Mouse (Mus musculus) hindbrain, embryonic 12.5 days (tissue): ENCODE data around the gene Ldah. TPM values are rescaled to one million over a fixed set of nuclear protein-coding genes. Genes with fewer than 3 reads are reported as not detected.

Source experiments
- ATAC-seq: fragments of 200-750 bp; cut with Nextera tagmentation; 2 replicates; pipeline ENCODE4 v1.8.0; 2017; ENCODE audit warnings: moderate TSS enrichment; ENCODE audit not compliant: low FRiP score
- H3K27ac ChIP-seq: fragments of 300-500 bp; sonication (generic); 2 replicates; pipeline ENCODE4 v1.5.1; 2016; ENCODE audit warnings: mild to moderate bottlenecking
- H3K27me3 ChIP-seq: fragments of 300-500 bp; sonication (generic); 2 replicates; pipeline ENCODE4 v1.6.1; 2016; ENCODE audit warnings: mild to moderate bottlenecking
- H3K36me3 ChIP-seq: fragments of 300-500 bp; sonication (generic); 2 replicates; pipeline ENCODE4 v1.6.1; 2016; ENCODE audit warnings: mild to moderate bottlenecking
- H3K4me1 ChIP-seq: fragments of 300-500 bp; sonication (generic); 2 replicates; pipeline ENCODE4 v1.6.1; 2016
- H3K4me2 ChIP-seq: fragments of 300-500 bp; sonication (generic); replicated peaks from 2 replicates; pipeline ENCODE4 v1.6.1; 2016; ENCODE audit warnings: mild to moderate bottlenecking
- H3K4me3 ChIP-seq: fragments of 300-500 bp; sonication (generic); 2 replicates; pipeline ENCODE4 v1.5.1; 2016; ENCODE audit warnings: mild to moderate bottlenecking
- H3K9ac ChIP-seq: fragments of 300-500 bp; sonication (generic); 2 replicates; pipeline ENCODE4 v1.6.1; 2016; ENCODE audit warnings: mild to moderate bottlenecking, moderate library complexity
- H3K9me3 ChIP-seq: fragments of 300-500 bp; sonication (generic); replicated peaks from 2 replicates; pipeline ENCODE4 v1.6.1; 2016; ENCODE audit warnings: mild to moderate bottlenecking
- WGBS: fragments of 180-500 bp; shearing (Covaris S2); methylation state at CpG from one replicate; pipeline ENCODE4 v1.1.7; 2016; 5-methylcytosine and 5-hydroxymethylcytosine counted together
- polyA plus RNA-seq: library from polyadenylated mRNA; unstranded; fragments of >200 nt; fragmentation: Nextera tagmentation; extraction: Ambion mirVana; gene quantifications from 2 replicates; pipeline ENCODE4 v1.2.1, GENCODE M21; 2016

Ldah gene
- polyA plus RNA-seq, 1 experiment from 2014 or later: 71.3 TPM

GRCm38 (mm10) chr12:8231101-8231500, 23.2 kb downstream of the Ldah start:
- no peak for ATAC-seq
- Histone ChIP-seq H3K4me1 (no peaks in the 10 kb centered on the region), H3K27ac (no peak overlapping the region), H3K36me3 (peaks cover 5% of the 10 kb centered on the region; the same call in 1 of the 2 replicates), H3K4me3 (no peak overlapping the region), H3K9ac (no peak overlapping the region), H3K4me2 (no peak overlapping the region), H3K27me3 (no peaks in the 10 kb centered on the region), H3K9me3 (no peaks in the 10 kb centered on the region)
- 90% methylated on average over 3 of the region's 3 CpGs for WGBS

GRCm38 (mm10) chr12:8232679-8233078, 24.8 kb downstream of the Ldah start:
- Histone ChIP-seq H3K9ac (no peak overlapping the region), H3K27ac (no peak overlapping the region), H3K9me3 (no peaks in the 10 kb centered on the region), H3K36me3 (peaks cover 5% of the 10 kb centered on the region; the same call in 1 of the 2 replicates), H3K4me1 (no peaks in the 10 kb centered on the region), H3K27me3 (no peaks in the 10 kb centered on the region), H3K4me3 (no peak overlapping the region), H3K4me2 (no peak overlapping the region)
- ATAC-seq: no peak
- 82% methylated on average over 3 of the region's 3 CpGs for WGBS

GRCm38 (mm10) chr12:8242181-8242580, 34.3 kb downstream of the Ldah start:
- Histone ChIP-seq H3K4me3 (no peak overlapping the region), H3K9me3 (no peaks in the 10 kb centered on the region), H3K9ac (no peak overlapping the region), H3K4me1 (no peaks in the 10 kb centered on the region), H3K36me3 (peaks cover 7% of the 10 kb centered on the region; the same call in 1 of the 2 replicates), H3K27ac (no peak overlapping the region), H3K27me3 (no peaks in the 10 kb centered on the region), H3K4me2 (no peak overlapping the region)
- WGBS: 85% methylated on average over 3 of the region's 3 CpGs
- no peak for ATAC-seq

- Histone ChIP-seq H3K36me3 (peaks cover 4% of the 10 kb centered on the region; the same call in 1 of the 2 replicates), H3K4me1 (no peaks in the 10 kb centered on the region), H3K9me3 (no peaks in the 10 kb centered on the region), H3K27me3 (no peaks in the 10 kb centered on the region), H3K4me3 (no peak overlapping the region), H3K4me2 (no peak overlapping the region), H3K27ac (no peak overlapping the region), H3K9ac (no peak overlapping the region)
- WGBS: 77% methylated on average over 4 of the region's 4 CpGs
- no peak for ATAC-seq
These were observed 36.8 kb downstream of the Ldah start for GRCm38 (mm10) chr12:8244746-8245145.

- H3K9ac ChIP-seq: no peak overlapping the region
- WGBS: 78% methylated on average over 2 of the region's 2 CpGs
- no peaks in the 10 kb centered on the region for H3K9me3 ChIP-seq
- H3K27ac ChIP-seq: no peak overlapping the region
- H3K4me3 ChIP-seq: no peak overlapping the region
- no peaks in the 10 kb centered on the region for H3K4me1 ChIP-seq
- no peak overlapping the region for H3K4me2 ChIP-seq
- no peaks in the 10 kb centered on the region for H3K27me3 ChIP-seq
- H3K36me3 ChIP-seq: no peaks in the 10 kb centered on the region
- ATAC-seq: no peak
These were observed 52.4 kb downstream of the Ldah start for GRCm38 (mm10) chr12:8260297-8260696.

GRCm38 (mm10) chr12:8266311-8266710, 58.4 kb downstream of the Ldah start:
- ATAC-seq: no peak
- no peak overlapping the region for H3K27ac ChIP-seq
- no peaks in the 10 kb centered on the region for H3K9me3 ChIP-seq
- no peaks in the 10 kb centered on the region for H3K27me3 ChIP-seq
- 96% methylated on average over 7 of the region's 7 CpGs for WGBS
- no peaks in the 10 kb centered on the region; the same call in 1 of the 2 replicates for H3K36me3 ChIP-seq
- H3K4me3 ChIP-seq: no peak overlapping the region
- no peaks in the 10 kb centered on the region for H3K4me1 ChIP-seq
- H3K4me2 ChIP-seq: no peak overlapping the region
- H3K9ac ChIP-seq: no peak overlapping the region

GRCm38 (mm10) chr12:8269627-8270026, 61.7 kb downstream of the Ldah start:
- Histone ChIP-seq H3K36me3 (no peaks in the 10 kb centered on the region; the same call in 1 of the 2 replicates), H3K27me3 (no peaks in the 10 kb centered on the region), H3K27ac (no peak overlapping the region), H3K9ac (no peak overlapping the region), H3K4me3 (no peak overlapping the region), H3K4me2 (no peak overlapping the region), H3K4me1 (no peaks in the 10 kb centered on the region), H3K9me3 (no peaks in the 10 kb centered on the region)
- 95% methylated on average over 11 of the region's 11 CpGs for WGBS
- ATAC-seq: no peak

- no peak for ATAC-seq
- WGBS: 98% methylated on average over 2 of the region's 2 CpGs
- no peak overlapping the region for H3K9ac ChIP-seq
- H3K27ac ChIP-seq: no peak overlapping the region
- no peaks in the 10 kb centered on the region for H3K4me1 ChIP-seq
- H3K9me3 ChIP-seq: no peaks in the 10 kb centered on the region
- no peak overlapping the region for H3K4me3 ChIP-seq
- H3K4me2 ChIP-seq: no peak overlapping the region
- no peaks in the 10 kb centered on the region for H3K27me3 ChIP-seq
- no peaks in the 10 kb centered on the region; the same call in 1 of the 2 replicates for H3K36me3 ChIP-seq
These were observed 63.5 kb downstream of the Ldah start for GRCm38 (mm10) chr12:8271405-8271804.

GRCm38 (mm10) chr12:8273471-8274171, 65.7 kb downstream of the Ldah start:
- Histone ChIP-seq H3K4me3 (no peak overlapping the region), H3K27me3 (no peaks in the 10 kb centered on the region), H3K9ac (no peak overlapping the region), H3K4me1 (no peaks in the 10 kb centered on the region), H3K27ac (no peak overlapping the region), H3K9me3 (no peaks in the 10 kb centered on the region), H3K36me3 (no peaks in the 10 kb centered on the region; the same call in 1 of the 2 replicates), H3K4me2 (no peak overlapping the region)
- no peak for ATAC-seq
- WGBS: 92% methylated on average over 6 of the region's 6 CpGs

GRCm38 (mm10) chr12:8275424-8275823, 67.5 kb downstream of the Ldah start:
- no peak overlapping the region for H3K4me2 ChIP-seq
- ATAC-seq: no peak
- H3K4me3 ChIP-seq: no peak overlapping the region
- H3K4me1 ChIP-seq: no peaks in the 10 kb centered on the region
- no peaks in the 10 kb centered on the region for H3K27me3 ChIP-seq
- no peaks in the 10 kb centered on the region for H3K36me3 ChIP-seq
- H3K9me3 ChIP-seq: no peaks in the 10 kb centered on the region
- no peak overlapping the region for H3K27ac ChIP-seq
- no peak overlapping the region for H3K9ac ChIP-seq
- 88% methylated on average over 4 of the region's 4 CpGs for WGBS

GRCm38 (mm10) chr12:8281225-8282017, 73.5 kb downstream of the Ldah start:
- ATAC-seq: no peak
- WGBS: 83% methylated on average over 15 of the region's 15 CpGs

GRCm38 (mm10) chr12:8287970-8288369, 80.1 kb downstream of the Ldah start:
- Histone ChIP-seq H3K4me1 (peaks cover 11% of the 10 kb centered on the region), H3K4me3 (no peak overlapping the region), H3K36me3 (peaks cover 4% of the 10 kb centered on the region; the same call in 1 of the 2 replicates), H3K27me3 (0 out of 2 replicates have a peak, but pooled peaks cover under 1% of the 10 kb centered on the region), H3K9me3 (no peaks in the 10 kb centered on the region), H3K4me2 (no peak overlapping the region), H3K27ac (no peak overlapping the region), H3K9ac (no peak overlapping the region)
- no peak for ATAC-seq
- WGBS: 69% methylated on average over 3 of the region's 3 CpGs

More at GRCm38 (mm10) chr12:8281225-8282017, 73.5 kb downstream of the Ldah start:
- no peaks in the 10 kb centered on the region for H3K4me1 ChIP-seq
- no peak overlapping the region for H3K9ac ChIP-seq
- H3K9me3 ChIP-seq: no peaks in the 10 kb centered on the region
- H3K27me3 ChIP-seq: no peaks in the 10 kb centered on the region
- H3K27ac ChIP-seq: no peak overlapping the region
- H3K4me3 ChIP-seq: no peak overlapping the region
- H3K4me2 ChIP-seq: no peak overlapping the region
- H3K36me3 ChIP-seq: peaks cover 9% of the 10 kb centered on the region; the same call in 1 of the 2 replicates
